Mouse (Mus musculus) CH12.LX (cell line): ENCODE measurements around the gene Gm45902. TPM values are rescaled to one million over a fixed set of nuclear protein-coding genes. Genes with fewer than 3 reads are reported as not detected.

ENCODE experiments used
- DNase-seq: peaks from one replicate; pipeline ENCODE4 v3.0.0-alpha.2; 2013; ENCODE audit errors: extremely low read depth
- H3K27ac ChIP-seq: 2 replicates; pipeline ENCODE4 v1.5.1; 2012; ENCODE audit warnings: low read depth, mild to moderate bottlenecking, control low read depth, moderate library complexity; ENCODE audit not compliant: insufficient read depth
- H3K27me3 ChIP-seq: replicated peaks from 2 replicates; pipeline ENCODE3; 2012; ENCODE audit warnings: inconsistent platforms
- H3K36me3 ChIP-seq, 2 experiments: replicated peaks in 1 of 2; 2 replicates each; pipeline versions ENCODE3 to v1.6.1; 2012; ENCODE audit warnings: inconsistent platforms in 1 of 2, low read length in 1 of 2, mild to moderate bottlenecking in 1 of 2, mixed read lengths in 1 of 2, moderate library complexity in 1 of 2; ENCODE audit not compliant: control insufficient read depth in 1 of 2, insufficient read depth in 1 of 2
- H3K4me1 ChIP-seq, 2 experiments: 2 replicates each; pipeline ENCODE4 v1.6.1; 2012; ENCODE audit warnings: inconsistent platforms in 1 of 2, moderate library complexity in 1 of 2; ENCODE audit not compliant: insufficient read depth in 2 of 2, control insufficient read depth in 1 of 2
- H3K4me2 ChIP-seq: 2 replicates; pipeline ENCODE4 v1.6.1; 2012; ENCODE audit warnings: low read depth, mild to moderate bottlenecking, control low read depth; ENCODE audit not compliant: poor library complexity, insufficient read depth, severe bottlenecking
- H3K4me3 ChIP-seq, 3 experiments: fragments of 150-350 bp in 1 of 3; sonication (generic) in 1 of 3; replicated peaks in 1 of 3; 2 replicates each; pipeline versions ENCODE3 to v1.5.1; 2011 to 2012; ENCODE audit warnings: low read depth in 2 of 3, low read length in 2 of 3, mild to moderate bottlenecking in 2 of 3, moderate library complexity in 2 of 3, control low read depth in 1 of 3, improper control_type of control experiment in 1 of 3, inconsistent platforms in 1 of 3, mixed read lengths in 1 of 3; ENCODE audit not compliant: poor library complexity in 1 of 3
- H3K79me2 ChIP-seq: replicated peaks from 2 replicates; pipeline ENCODE4 v1.6.1; 2012; ENCODE audit warnings: mild to moderate bottlenecking, moderate library complexity; ENCODE audit not compliant: control insufficient read depth, poor library complexity, insufficient read depth, severe bottlenecking; ENCODE audit errors: extremely low read depth
- H3K9ac ChIP-seq: 2 replicates; pipeline ENCODE4 v1.6.1; 2012; ENCODE audit warnings: low read depth, mild to moderate bottlenecking, control low read depth, moderate library complexity; ENCODE audit not compliant: insufficient read depth
- H3K9me3 ChIP-seq: replicated peaks from 2 replicates; pipeline ENCODE3; 2012; ENCODE audit warnings: low read length, inconsistent platforms, mixed read lengths
- CHD2 ChIP-seq: IDR thresholded peaks from 2 replicates; pipeline ENCODE4 v1.6.1; 2011; ENCODE audit warnings: low read length, improper control_type of control experiment
- ELF1 ChIP-seq: IDR thresholded peaks from 2 replicates; pipeline ENCODE4 v1.6.1; 2014; ENCODE audit warnings: low read depth, mild to moderate bottlenecking, inconsistent platforms, low read length, improper control_type of control experiment
- EP300 ChIP-seq: IDR thresholded peaks from 2 replicates; pipeline ENCODE4 v1.6.1; 2011; ENCODE audit warnings: low read length, improper control_type of control experiment
- ETS1 ChIP-seq: conservative IDR thresholded peaks from 2 replicates; pipeline ENCODE4 v1.6.1; 2012; ENCODE audit warnings: low read depth, mild to moderate bottlenecking, inconsistent platforms, low read length, improper control_type of control experiment, moderate library complexity
- HCFC1 ChIP-seq: IDR thresholded peaks from 2 replicates; pipeline ENCODE4 v1.6.1; 2012; ENCODE audit warnings: low read depth, mild to moderate bottlenecking, inconsistent platforms, low read length, improper control_type of control experiment
- IRF4 ChIP-seq: IDR thresholded peaks from 2 replicates; pipeline ENCODE4 v1.6.1; 2014; ENCODE audit warnings: low read depth, mild to moderate bottlenecking, inconsistent platforms, low read length, improper control_type of control experiment
- JUN ChIP-seq: IDR thresholded peaks from 2 replicates; pipeline ENCODE4 v1.6.1; 2011; ENCODE audit warnings: low read depth, mild to moderate bottlenecking, low read length, improper control_type of control experiment, moderate library complexity; ENCODE audit not compliant: insufficient read depth
- MXI1 ChIP-seq: IDR thresholded peaks from 2 replicates; pipeline ENCODE4 v1.6.1; 2011; ENCODE audit warnings: mild to moderate bottlenecking, low read depth, low read length, improper control_type of control experiment
- MYC ChIP-seq: IDR thresholded peaks from 2 replicates; pipeline ENCODE4 v1.6.1; 2011; ENCODE audit warnings: low read depth, mild to moderate bottlenecking, improper control_type of control experiment, low read length
- NELFE ChIP-seq: IDR thresholded peaks from 2 replicates; pipeline ENCODE4 v1.6.1; 2011; ENCODE audit warnings: low read depth, low read length, improper control_type of control experiment
- NRF1 ChIP-seq: IDR thresholded peaks from 2 replicates; pipeline ENCODE4 v1.6.1; 2014; ENCODE audit warnings: low read depth, mild to moderate bottlenecking, inconsistent platforms, low read length, improper control_type of control experiment, moderate library complexity
- POLR2A ChIP-seq: IDR thresholded peaks from 2 replicates; pipeline ENCODE4 v1.6.1; 2011; ENCODE audit warnings: low read depth, mild to moderate bottlenecking, improper control_type of control experiment, low read length
- SIN3A ChIP-seq: IDR thresholded peaks from 2 replicates; pipeline ENCODE4 v1.6.1; 2012; ENCODE audit warnings: low read length, improper control_type of control experiment, inconsistent platforms
- TBP ChIP-seq: conservative IDR thresholded peaks from 2 replicates; pipeline ENCODE4 v1.6.1; 2011; ENCODE audit warnings: low read depth, low read length, improper control_type of control experiment
- TCF12 ChIP-seq: IDR thresholded peaks from 2 replicates; pipeline ENCODE4 v1.6.1; 2014; ENCODE audit warnings: low read depth, mild to moderate bottlenecking, inconsistent platforms, low read length, improper control_type of control experiment
- USF2 ChIP-seq: conservative IDR thresholded peaks from 2 replicates; pipeline ENCODE4 v1.6.1; 2011; ENCODE audit warnings: low read depth, low read length, improper control_type of control experiment
- ZC3H11A ChIP-seq: IDR thresholded peaks from 2 replicates; pipeline ENCODE4 v1.6.1; 2012; ENCODE audit warnings: low read depth, mild to moderate bottlenecking, inconsistent platforms, low read length, improper control_type of control experiment
- ZMIZ1 ChIP-seq: IDR thresholded peaks from 2 replicates; pipeline ENCODE4 v1.6.1; 2012; ENCODE audit warnings: low read depth, mild to moderate bottlenecking, inconsistent platforms, low read length, improper control_type of control experiment
- ZNF384 ChIP-seq: IDR thresholded peaks from 2 replicates; pipeline ENCODE4 v1.6.1; 2012; ENCODE audit warnings: low read depth, low read length, improper control_type of control experiment, inconsistent platforms
- dilution Hi-C: fragments of 300-500 bp; cut with MboI; formaldehyde crosslinking; loops from 2 replicates; pipeline ENCODE4 v1.14.3; 2020; ENCODE audit warnings: low sequenced_read_pairs; ENCODE audit not compliant: extremely low pct_unique_long_range_greater_than_20kb, extremely low pct_ligation_motif_present
- in situ Hi-C: fragments of 300-500 bp; cut with MboI; formaldehyde crosslinking; loops from 3 replicates; pipeline ENCODE4 v1.14.3; 2019; ENCODE audit warnings: low sequenced_read_pairs, low pct_ligation_motif_present, low pct_unique_long_range_greater_than_20kb, mixed read lengths
- polyA plus RNA-seq: library from polyadenylated mRNA; unstranded; fragments of >175 nt; gene quantifications from 2 replicates; pipeline ENCODE4 v1.2.1, GENCODE M21; 2012; ENCODE audit warnings: low read depth; ENCODE audit not compliant: insufficient read length
- total RNA-seq, 2 experiments: library from RNA; depleted of rRNA; stranded (reverse); fragments of 300-350 nt in 1 of 2; fragments of >200 nt in 1 of 2; gene quantifications; 2 replicates each; pipeline ENCODE4 v1.2.3; 2012 to 2014

The Gm45902 gene
- total and polyA plus RNA-seq, 3 experiments = 3.8 to 6.4 (median 4.9) TPM

DNA sequence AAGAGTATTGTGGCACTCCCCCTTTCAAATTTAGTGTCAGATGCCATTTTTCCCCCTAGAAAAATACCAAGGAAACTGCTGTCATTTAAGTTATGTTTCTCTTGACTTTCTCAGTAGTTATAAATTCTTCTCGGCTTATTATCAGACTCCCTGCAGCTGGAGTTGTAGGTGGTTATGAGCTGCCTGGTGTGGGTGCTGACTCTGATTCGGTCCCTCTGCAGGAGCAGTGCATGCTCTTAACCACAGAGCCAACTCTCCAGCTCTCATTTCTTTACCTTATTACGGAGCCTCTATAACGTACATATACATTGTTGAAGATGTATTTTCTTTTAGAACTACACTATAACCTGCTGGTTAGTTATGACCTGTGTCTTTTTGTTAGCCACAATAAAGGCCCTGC lies 10.0 kb upstream of the Gm45902 start:
- Histone ChIP-seq H3K27me3 (no peaks in the 10 kb centered on the region), H3K79me2 (no peaks in the 10 kb centered on the region), H3K9me3 (no peaks in the 10 kb centered on the region), H3K4me3 (no peak overlapping the region), H3K27ac (no peak overlapping the region), H3K4me1 (peaks cover 0 to 7% of the 10 kb centered on the region in 2 experiments; a peak in 2 of 4 replicates), H3K4me2 (no peak overlapping the region), H3K9ac (no peak overlapping the region), H3K36me3 (no peaks in the 10 kb centered on the region)
- dilution Hi-C loops (no loop called here), in situ Hi-C loops (no loop called here)
- TF ChIP-seq JUN (no peak), EP300 (no peak), CHD2 (no peak), USF2 (no peak), NRF1 (no peak), ZMIZ1 (no peak), ZNF384 (no peak), ZC3H11A (no peak), IRF4 (no peak), ELF1 (no peak), MYC (no peak), NELFE (no peak), POLR2A (no peak)
- no peak for DNase-seq

DNA sequence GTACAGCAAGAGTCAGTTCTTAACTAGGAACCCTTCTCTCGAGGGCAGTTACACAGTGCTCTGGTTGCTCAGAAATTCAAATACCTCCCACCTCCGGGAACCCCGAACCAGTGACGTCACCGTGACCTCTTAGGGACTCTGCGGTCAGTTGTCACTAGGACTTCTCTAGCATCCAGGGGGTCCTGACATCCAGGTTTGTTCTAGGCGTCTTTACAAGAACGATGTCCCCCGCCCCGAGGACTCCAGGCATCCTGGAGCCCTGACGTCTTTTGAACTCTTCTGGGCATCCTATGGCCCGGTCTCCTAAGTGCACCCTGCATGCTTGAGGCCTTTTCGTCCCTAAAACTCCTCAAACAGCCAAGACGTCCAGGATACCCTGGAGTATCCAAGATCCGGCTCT lies 514 bp downstream of the Gm45902 start:
- peaks cover 4 to 15% of the 10 kb centered on the region in 2 experiments; a peak in 2 of 4 replicates for H3K4me1 ChIP-seq
- DNase-seq = peak; percentile 71
- in situ Hi-C loops = no loop called here

More for the DNA sequence above, 514 bp downstream of the Gm45902 start:
- H3K9me3 ChIP-seq = no peaks in the 10 kb centered on the region
- H3K27ac ChIP-seq = peak overlapping the region; percentile 26
- H3K79me2 ChIP-seq = peaks cover 28% of the 10 kb centered on the region
- H3K4me2 ChIP-seq = peak overlapping the region; percentile 83
- H3K27me3 ChIP-seq = no peaks in the 10 kb centered on the region
- dilution Hi-C loops = no loop called here
- peak; percentile 21; the same call in 1 of the 2 replicates for TF ChIP-seq ETS1
- TF ChIP-seq HCFC1 = no peak
- TF ChIP-seq EP300 = no peak
- TF ChIP-seq TCF12 = no peak
- TF ChIP-seq SIN3A = peak; percentile 75; the same call in 1 of the 2 replicates
- no peak; the same call in 1 of the 2 replicates for TF ChIP-seq MXI1
- TF ChIP-seq TBP = no peak
- peak overlapping the region; percentile 79 to 98 (median 87) for H3K4me3 ChIP-seq
- peaks cover 29 to 33% of the 10 kb centered on the region in 2 experiments for H3K36me3 ChIP-seq
- H3K9ac ChIP-seq = peak overlapping the region; percentile 87
